Mouse (Mus musculus): ENCODE data around the gene Slc13a3.

The Slc13a3 gene

GRCm38 (mm10) chr2:165367868-165368439, 105.1 kb downstream of the Slc13a3 start:
- DNase-seq (ENCODE audit: low read depth in 1 of 2, low spot score in 2 of 2) = no peak

- DNase-seq (ENCODE audit: low read depth in 1 of 2, low spot score in 2 of 2) = peak in 1 of 2 experiments; percentile 14
Measured at GRCm38 (mm10) chr2:165367047-165367520, 105.9 kb downstream of the Slc13a3 start.

GRCm38 (mm10) chr2:165364334-165365091, 108.5 kb downstream of the Slc13a3 start:
- peak in 1 of 2 experiments; percentile 40 for DNase-seq (ENCODE audit: low read depth in 1 of 2, low spot score in 2 of 2)

DNA sequence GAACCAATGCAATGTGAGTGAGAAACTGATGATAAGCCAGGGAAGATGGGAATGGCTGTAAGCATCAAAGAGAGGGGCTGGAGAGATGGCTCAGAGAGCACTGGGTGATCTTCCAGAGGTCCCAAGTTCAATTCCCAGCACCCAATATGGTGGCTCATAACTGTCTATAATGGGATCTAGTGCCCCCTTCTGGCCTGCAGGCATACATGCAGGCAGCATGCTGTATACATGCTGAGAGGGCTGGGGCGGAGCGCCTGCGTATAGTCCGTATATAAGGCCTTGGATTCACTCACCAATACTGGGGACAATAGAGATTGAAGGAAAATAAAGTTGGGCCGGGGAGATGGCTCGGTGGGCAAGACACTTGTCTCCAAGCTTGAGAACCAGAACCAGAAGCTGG, 109.7 kb downstream of the Slc13a3 start:
- no peak for DNase-seq (ENCODE audit: low read depth in 1 of 2, low spot score in 2 of 2)

GRCm38 (mm10) chr2:165360861-165361260, 112.2 kb downstream of the Slc13a3 start:
- DNase-seq (ENCODE audit: low read depth in 1 of 2, low spot score in 2 of 2) = no peak
